Mouse (Mus musculus): ENCODE data around the gene Plod3. TPM values are rescaled to one million over a fixed set of nuclear protein-coding genes. Genes with fewer than 3 reads are reported as not detected.

Gene Plod3
- polyA plus RNA-seq, 1 experiment from 2014 or later, result 8.8 TPM

DNA sequence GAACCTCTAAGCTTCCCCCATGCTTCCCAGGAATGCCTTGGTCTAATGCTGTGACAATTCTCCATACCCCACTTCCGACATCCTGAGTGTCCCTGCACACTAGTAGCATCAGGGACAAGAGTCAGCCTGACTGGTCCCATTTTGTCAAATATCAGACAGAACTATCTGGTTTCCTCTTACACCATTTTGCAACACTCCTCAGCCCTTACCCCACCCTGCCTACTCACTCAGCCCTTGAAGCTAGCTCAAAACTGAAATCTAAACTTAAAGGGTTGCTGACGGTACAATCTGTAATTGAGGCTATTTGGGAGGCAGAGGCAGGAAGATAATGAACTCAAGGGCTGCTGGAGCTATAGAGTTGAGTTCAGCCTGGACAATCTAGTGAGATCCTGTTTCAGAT, 7.1 kb upstream of the Plod3 start:
- no peak for TF ChIP-seq EP300 (IDR thresholded peaks at IDR 0.05; ENCODE audit: low read depth)
- no peak for TF ChIP-seq CTCF (IDR thresholded peaks at IDR 0.05; ENCODE audit: low read depth)
- Histone ChIP-seq H3K4me3 (ENCODE audit: low read depth, low read length) (no peak overlapping the region), H3K27ac (ENCODE audit: low read depth) (peak overlapping the region; percentile 69), H3K36me3 (replicated peaks; ENCODE audit: insufficient read depth, low read length) (peaks cover 18% of the 10 kb centered on the region), H3K4me2 (ENCODE audit: low read depth, low read length) (0 out of 2 replicates have a peak overlapping the region, but pooled peaks have one; percentile 2), H3K9ac (replicated peaks) (no peak overlapping the region), H3K9me3 (ENCODE audit: low read length) (no peaks in the 10 kb centered on the region), H3K27me3 (ENCODE audit: insufficient read depth, low read length) (no peaks in the 10 kb centered on the region), H3K4me1 (ENCODE audit: insufficient read depth) (no peaks in the 10 kb centered on the region)
- WGBS (ENCODE audit: insufficient replicate concordance), result 54% methylated on average over 2 of the region's 2 CpGs
- ATAC-seq (no peak), DNase-seq (no peak)

DNA sequence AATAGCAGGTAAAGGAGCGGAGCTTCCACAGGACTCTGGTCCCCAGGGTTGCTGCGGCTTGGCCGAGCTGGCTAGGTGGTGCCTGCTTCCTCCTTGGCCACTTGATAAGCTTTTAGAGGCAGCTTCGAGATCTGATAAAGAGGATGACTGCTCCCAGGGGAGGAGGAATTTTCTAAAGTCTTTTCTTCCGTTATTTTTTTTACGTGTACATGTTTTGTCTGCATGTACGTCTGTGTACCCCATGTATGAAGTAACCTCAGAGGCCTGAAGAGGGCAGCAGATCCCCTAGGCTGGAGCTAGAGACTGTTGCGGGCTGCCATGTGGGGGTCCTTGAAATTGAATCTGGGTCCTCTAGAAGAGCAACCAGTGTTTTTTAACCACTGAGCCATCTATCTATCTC, 5.8 kb upstream of the Plod3 start:
- H3K27ac ChIP-seq (ENCODE audit: low read depth), result no peak overlapping the region
- ATAC-seq (no peak), DNase-seq (no peak)
- H3K9ac ChIP-seq (replicated peaks), result no peak overlapping the region
- no peaks in the 10 kb centered on the region for H3K27me3 ChIP-seq (ENCODE audit: insufficient read depth, low read length)
- no peak overlapping the region for H3K4me2 ChIP-seq (ENCODE audit: low read depth, low read length)
- no peaks in the 10 kb centered on the region for H3K9me3 ChIP-seq (ENCODE audit: low read length)
- H3K36me3 ChIP-seq (replicated peaks; ENCODE audit: insufficient read depth, low read length), result peaks cover 18% of the 10 kb centered on the region
- 83% methylated on average over 8 of the region's 8 CpGs for WGBS (ENCODE audit: insufficient replicate concordance)
- TF ChIP-seq EP300 (IDR thresholded peaks at IDR 0.05; ENCODE audit: low read depth) (no peak), CTCF (IDR thresholded peaks at IDR 0.05; ENCODE audit: low read depth) (peak; percentile 43)
- no peak overlapping the region for H3K4me3 ChIP-seq (ENCODE audit: low read depth, low read length)
- H3K4me1 ChIP-seq (ENCODE audit: insufficient read depth), result peaks cover 4% of the 10 kb centered on the region

DNA sequence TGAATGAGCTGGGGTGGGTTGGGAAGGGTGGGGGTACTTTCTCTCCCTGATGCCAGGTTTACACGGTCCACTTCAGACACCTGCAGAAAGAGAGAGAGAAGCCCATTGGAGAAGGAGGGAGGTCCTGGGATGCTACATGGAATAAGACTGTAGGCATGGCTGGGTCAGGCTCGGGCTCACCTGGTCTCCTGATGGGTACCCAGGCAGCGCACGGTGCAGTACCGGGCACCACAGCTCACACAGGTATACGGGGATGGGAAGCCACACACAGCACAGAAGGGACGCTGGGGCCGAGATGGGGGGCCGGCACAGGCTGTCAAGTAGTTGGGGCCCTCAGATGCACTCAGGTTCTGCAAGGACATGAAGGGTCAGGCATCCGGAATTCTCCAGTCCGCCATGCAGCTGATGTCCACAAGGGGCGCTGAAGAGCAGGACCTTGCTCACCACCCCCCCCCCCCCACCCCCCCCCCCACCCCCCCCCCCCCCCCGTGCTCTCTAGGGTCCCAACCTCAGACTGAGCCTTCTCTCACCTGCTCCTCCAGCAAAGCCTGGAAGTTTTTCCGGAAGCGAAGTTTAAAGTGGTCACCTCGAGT, 4.4 kb upstream of the Plod3 start:
- H3K27me3 ChIP-seq (ENCODE audit: insufficient read depth, low read length), result no peaks in the 10 kb centered on the region
- TF ChIP-seq EP300 (IDR thresholded peaks at IDR 0.05; ENCODE audit: low read depth) (no peak), CTCF (IDR thresholded peaks at IDR 0.05; ENCODE audit: low read depth) (peak; percentile 63)
- 61% methylated on average over 14 of the region's 16 CpGs for WGBS (ENCODE audit: insufficient replicate concordance)
- H3K9me3 ChIP-seq (ENCODE audit: low read length), result no peaks in the 10 kb centered on the region
- H3K36me3 ChIP-seq (replicated peaks; ENCODE audit: insufficient read depth, low read length), result peaks cover 18% of the 10 kb centered on the region
- no peak overlapping the region for H3K4me3 ChIP-seq (ENCODE audit: low read depth, low read length)
- H3K27ac ChIP-seq (ENCODE audit: low read depth), result no peak overlapping the region
- DNase-seq, result peak; percentile 69
- peaks cover 8% of the 10 kb centered on the region for H3K4me1 ChIP-seq (ENCODE audit: insufficient read depth)
- no peak overlapping the region for H3K4me2 ChIP-seq (ENCODE audit: low read depth, low read length)
- no peak for ATAC-seq
- no peak overlapping the region for H3K9ac ChIP-seq (replicated peaks)

DNA sequence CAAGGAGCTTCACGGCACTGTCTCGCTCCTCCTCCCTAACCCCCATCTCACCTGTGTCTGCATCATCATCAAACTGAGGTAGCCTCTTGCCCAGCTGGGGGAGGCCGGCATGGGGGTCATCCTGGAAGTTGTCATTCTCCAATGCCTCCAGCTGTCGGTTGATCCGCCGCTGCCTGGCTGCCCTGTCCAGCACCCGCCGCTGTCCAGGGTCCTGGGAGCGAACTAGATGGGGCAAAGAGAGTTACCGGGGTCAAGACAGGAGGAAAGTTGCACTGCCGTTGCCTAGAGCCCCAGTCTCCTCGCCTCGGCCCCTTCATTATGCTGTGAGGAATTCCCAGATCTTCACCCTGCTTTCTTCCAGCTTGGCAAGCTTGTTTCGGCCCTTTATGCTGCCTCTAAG, 2.0 kb upstream of the Plod3 start:
- ATAC-seq, result no peak
- 62% methylated on average over 14 of the region's 14 CpGs for WGBS (ENCODE audit: insufficient replicate concordance)
- no peak for DNase-seq

DNA sequence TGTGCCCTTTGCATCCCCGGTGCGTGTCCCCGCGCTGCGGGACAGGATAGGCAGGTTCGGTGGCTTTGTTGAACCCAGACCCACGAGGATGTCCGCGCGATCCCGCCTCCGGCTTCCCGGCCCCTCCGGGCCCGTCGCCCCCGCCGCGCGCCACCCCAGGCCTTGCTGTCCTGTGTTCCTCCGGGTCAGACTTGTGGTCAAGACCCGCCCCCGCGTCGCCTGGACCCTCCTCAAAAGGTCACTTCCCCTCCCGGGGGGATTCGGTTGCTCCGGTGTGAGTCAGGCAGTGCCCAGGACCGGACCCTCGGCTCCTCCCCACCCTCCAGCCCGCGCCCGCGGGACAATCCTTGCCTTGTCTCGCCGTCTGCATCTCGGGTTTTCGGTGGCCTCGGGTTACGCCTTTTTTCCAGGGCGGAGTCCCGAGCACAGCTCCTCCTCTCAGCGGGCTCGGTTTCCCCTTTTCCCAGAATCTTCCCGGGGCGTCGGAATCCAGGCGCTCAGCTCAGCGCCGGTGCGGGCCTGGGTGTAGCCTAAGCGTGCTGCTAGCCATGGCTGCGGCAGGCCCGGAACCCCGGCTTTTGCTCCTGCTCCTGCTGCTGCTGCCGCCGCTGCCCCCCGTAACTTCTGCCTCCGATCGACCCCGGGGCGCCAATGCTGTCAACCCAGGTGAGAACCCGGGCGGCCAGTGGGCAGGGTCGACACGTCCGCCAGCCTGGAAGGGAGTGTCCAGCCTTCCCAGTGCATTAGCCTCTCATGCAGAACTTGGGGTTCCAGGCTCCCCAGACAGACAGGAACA, 517 bp downstream of the Plod3 start:
- Histone ChIP-seq H3K27ac (ENCODE audit: low read depth) (peak overlapping the region; percentile 91), H3K4me1 (ENCODE audit: insufficient read depth) (peaks cover 16% of the 10 kb centered on the region), H3K4me3 (ENCODE audit: low read depth, low read length) (peak overlapping the region; percentile 99), H3K4me2 (ENCODE audit: low read depth, low read length) (peak overlapping the region; percentile 99), H3K9ac (replicated peaks) (peak overlapping the region; percentile 91), H3K36me3 (replicated peaks; ENCODE audit: insufficient read depth, low read length) (peaks cover 34% of the 10 kb centered on the region; the same call in 1 of the 2 replicates), H3K27me3 (ENCODE audit: insufficient read depth, low read length) (no peaks in the 10 kb centered on the region), H3K9me3 (ENCODE audit: low read length) (no peaks in the 10 kb centered on the region)
- WGBS (ENCODE audit: insufficient replicate concordance), result 1% methylated on average over 65 of the region's 67 CpGs
- TF ChIP-seq EP300 (IDR thresholded peaks at IDR 0.05; ENCODE audit: low read depth), result no peak
- TF ChIP-seq CTCF (IDR thresholded peaks at IDR 0.05; ENCODE audit: low read depth), result no peak
- ATAC-seq, result peak; percentile 60
- DNase-seq, result peak; percentile 81

More for the DNA sequence above, 2.0 kb upstream of the Plod3 start:
- Histone ChIP-seq H3K36me3 (replicated peaks; ENCODE audit: insufficient read depth, low read length) (peaks cover 21% of the 10 kb centered on the region), H3K4me2 (ENCODE audit: low read depth, low read length) (no peak overlapping the region), H3K27ac (ENCODE audit: low read depth) (no peak overlapping the region), H3K4me1 (ENCODE audit: insufficient read depth) (peaks cover 16% of the 10 kb centered on the region), H3K4me3 (ENCODE audit: low read depth, low read length) (no peak overlapping the region), H3K9ac (replicated peaks) (no peak overlapping the region), H3K27me3 (ENCODE audit: insufficient read depth, low read length) (no peaks in the 10 kb centered on the region), H3K9me3 (ENCODE audit: low read length) (no peaks in the 10 kb centered on the region)
- no peak for TF ChIP-seq EP300 (IDR thresholded peaks at IDR 0.05; ENCODE audit: low read depth)
- no peak for TF ChIP-seq CTCF (IDR thresholded peaks at IDR 0.05; ENCODE audit: low read depth)

DNA sequence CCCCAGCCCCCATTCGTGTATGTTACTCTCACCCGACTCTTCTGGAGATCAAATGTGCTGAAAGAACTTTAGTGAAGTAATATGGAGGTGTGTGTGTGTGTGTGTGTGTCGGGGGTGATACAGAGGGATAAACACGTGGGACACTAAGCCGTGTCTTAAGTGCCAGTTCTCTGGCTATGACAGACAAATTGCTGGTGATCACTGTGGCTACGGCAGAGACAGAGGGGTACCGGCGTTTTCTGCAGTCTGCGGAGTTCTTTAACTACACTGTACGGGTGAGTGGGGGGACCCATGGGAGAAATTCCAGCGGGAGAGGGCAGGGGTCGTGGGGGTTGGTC, 1.1 kb downstream of the Plod3 start, which contains the start of gene Znhit1:
Gene Znhit1 (minus strand): TSS at position 88 of the 338 bp plus-strand sequence.
- ATAC-seq (no peak), DNase-seq (no peak)
- Histone ChIP-seq H3K36me3 (replicated peaks; ENCODE audit: insufficient read depth, low read length) (peaks cover 35% of the 10 kb centered on the region; the same call in 1 of the 2 replicates), H3K27me3 (ENCODE audit: insufficient read depth, low read length) (no peaks in the 10 kb centered on the region), H3K9ac (replicated peaks) (peak within 1 kb of the TSS; percentile 91), H3K27ac (ENCODE audit: low read depth) (peak within 1 kb of the TSS; percentile 91), H3K9me3 (ENCODE audit: low read length) (no peaks in the 10 kb centered on the region), H3K4me1 (ENCODE audit: insufficient read depth) (peaks cover 16% of the 10 kb centered on the region), H3K4me2 (ENCODE audit: low read depth, low read length) (peak within 1 kb of the TSS; percentile 99), H3K4me3 (ENCODE audit: low read depth, low read length) (peak within 1 kb of the TSS; percentile 99)
- no peak for TF ChIP-seq EP300 (IDR thresholded peaks at IDR 0.05; ENCODE audit: low read depth)
- TF ChIP-seq CTCF (IDR thresholded peaks at IDR 0.05; ENCODE audit: low read depth), result no peak
- 6% methylated on average over 12 of the region's 12 CpGs for WGBS (ENCODE audit: insufficient replicate concordance)
